8 mouse cellular contexts compared by ENCODE assay signal in the genomic region with DNA sequence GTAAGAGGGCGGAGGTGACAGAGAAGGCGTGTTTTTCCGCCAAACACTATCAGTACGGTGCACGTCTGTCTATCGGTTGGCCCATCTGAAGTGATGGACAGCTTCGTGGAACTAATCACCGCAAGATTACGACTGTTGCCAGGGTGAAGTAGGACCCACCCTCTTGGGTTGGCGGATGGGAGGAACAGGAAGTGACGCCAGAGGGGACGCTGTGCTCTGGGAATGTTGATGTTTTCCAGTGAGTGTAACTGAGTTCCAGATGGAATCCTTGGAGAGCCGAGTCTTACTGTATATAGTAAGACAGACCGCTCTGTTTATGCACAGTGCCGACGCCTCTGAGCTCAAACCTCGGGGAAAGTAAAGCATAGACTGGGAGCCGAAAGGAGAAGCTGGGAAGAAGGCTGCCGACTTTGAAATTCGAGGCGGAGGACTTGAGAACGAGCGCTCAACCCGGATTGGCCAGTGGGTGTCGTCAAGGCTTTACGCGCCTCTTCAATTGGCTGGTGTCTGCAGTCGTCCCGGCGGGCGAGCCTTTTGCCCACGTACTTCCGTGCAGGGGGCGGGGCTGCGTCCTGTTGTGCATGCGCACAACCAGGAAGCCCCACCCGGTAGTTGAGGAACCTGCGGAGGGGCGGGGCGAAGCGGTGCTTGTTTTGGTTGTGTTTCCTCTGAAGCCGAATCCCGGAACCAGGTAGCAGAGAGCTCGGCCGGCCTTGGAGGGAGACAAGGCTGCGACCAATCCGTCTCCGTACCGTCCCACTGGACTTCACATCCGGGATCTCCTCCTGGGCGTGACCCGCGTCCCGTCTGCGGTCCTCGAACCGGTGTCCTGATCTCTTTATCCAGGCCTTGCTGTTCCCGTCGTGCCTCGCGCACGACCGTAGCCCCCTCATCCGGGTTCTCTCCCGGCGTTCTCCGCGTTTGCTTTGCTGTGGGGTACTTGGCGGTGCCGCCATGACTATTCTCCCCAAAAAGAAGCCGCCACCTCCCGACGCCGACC. TPM values are rescaled to one million over a fixed set of nuclear protein-coding genes. Genes with fewer than 3 reads are reported as not detected.
DNase-seq lines count a peak whose midpoint lies in the region; ATAC-seq and TF ChIP-seq lines count a peak whose summit lies in the region.

TSS of gene Otud5 (plus strand) at position 202 of the 1,000 bp plus-strand sequence.

- H3K27ac ChIP-seq in forebrain, embryonic 10.5 days, result peak within 1 kb of the TSS; percentile 90
- H3K27ac ChIP-seq in heart, embryonic 15.5 days, result peak within 1 kb of the TSS; percentile 93
- peak within 1 kb of the TSS; percentile 95 for H3K27ac ChIP-seq in liver, embryonic 14.5 days
- peak within 1 kb of the TSS; percentile 72 for H3K27ac ChIP-seq in neural tube, embryonic 11.5 days (ENCODE audit: low read depth, low read length)
- peak within 1 kb of the TSS; percentile 93 for H3K27ac ChIP-seq in stomach, postnatal 0 days (replicated peaks)

- H3K4me1 ChIP-seq in forebrain, embryonic 10.5 days, result peaks cover 13% of the 10 kb centered on the region
- H3K4me1 ChIP-seq in heart, embryonic 15.5 days (replicated peaks), result 0 out of 2 replicates have a peak, but pooled peaks cover 11% of the 10 kb centered on the region
- peaks cover 22 to 37% of the 10 kb centered on the region in 2 experiments for H3K4me1 ChIP-seq in liver, embryonic 14.5 days (replicated peaks; ENCODE audit: control insufficient read depth in 2 of 2, insufficient read depth in 2 of 2, low read length in 1 of 2)
- peaks cover 3% of the 10 kb centered on the region; the same call in 1 of the 2 replicates for H3K4me1 ChIP-seq in neural tube, embryonic 11.5 days (ENCODE audit: control insufficient read depth, insufficient read depth, low read length)
- no peaks in the 10 kb centered on the region for H3K4me1 ChIP-seq in stomach, postnatal 0 days (replicated peaks; ENCODE audit: control insufficient read depth, insufficient read depth)

- peak; percentile 71 for TF ChIP-seq EP300 in liver, embryonic 14.5 days (IDR thresholded peaks at IDR 0.05; ENCODE audit: low read depth)
- no peak for TF ChIP-seq EP300 in stomach, postnatal 0 days (optimal IDR thresholded peaks at IDR 0.05)

- peak; percentile 96 for ATAC-seq in heart, embryonic 15.5 days (replicated peaks; ENCODE audit: insufficient number of reproducible peaks, insufficient read depth, low FRiP score, low read depth)
- peak; percentile 89 for ATAC-seq in liver, embryonic 14.5 days (ENCODE audit: insufficient read depth)
- peak; percentile 98 for ATAC-seq in neural tube, embryonic 11.5 days (ENCODE audit: insufficient read depth, low FRiP score, low TSS enrichment)
- ATAC-seq in stomach, postnatal 0 days (ENCODE audit: low FRiP score, low TSS enrichment), result peak; percentile 97

- H3K4me3 ChIP-seq in forebrain, embryonic 10.5 days, result peak within 1 kb of the TSS; percentile 81
- peak within 1 kb of the TSS; percentile 78 for H3K4me3 ChIP-seq in heart, embryonic 15.5 days
- H3K4me3 ChIP-seq in liver, embryonic 14.5 days (ENCODE audit: insufficient read depth in 1 of 2, low read depth in 2 of 2, low read length in 2 of 2), result peak within 1 kb of the TSS; percentile 80 to 88
- H3K4me3 ChIP-seq in neural tube, embryonic 11.5 days (ENCODE audit: low read depth, low read length), result peak within 1 kb of the TSS; percentile 74
- peak within 1 kb of the TSS; percentile 63 for H3K4me3 ChIP-seq in stomach, postnatal 0 days (ENCODE audit: low read depth, low read length)

- H3K27me3 ChIP-seq in forebrain, embryonic 10.5 days (ENCODE audit: poor library complexity, severe bottlenecking), result no peaks in the 10 kb centered on the region
- H3K27me3 ChIP-seq in heart, embryonic 15.5 days, result no peaks in the 10 kb centered on the region
- no peaks in the 10 kb centered on the region for H3K27me3 ChIP-seq in liver, embryonic 14.5 days (ENCODE audit: control insufficient read depth, insufficient read depth, low read length)
- H3K27me3 ChIP-seq in neural tube, embryonic 11.5 days (ENCODE audit: control insufficient read depth, insufficient read depth, low read length), result no peaks in the 10 kb centered on the region
- H3K27me3 ChIP-seq in stomach, postnatal 0 days (ENCODE audit: control insufficient read depth, insufficient read depth, low read length), result no peaks in the 10 kb centered on the region

- WGBS in forebrain, embryonic 10.5 days, result 17% methylated on average over 74 of the region's 74 CpGs
- WGBS in heart, embryonic 15.5 days, result 12% methylated on average over 74 of the region's 74 CpGs
- WGBS in liver, embryonic 14.5 days (ENCODE audit: insufficient replicate concordance), result 10% methylated on average over 74 of the region's 74 CpGs
- 19% methylated on average over 66 of the region's 74 CpGs for WGBS in neural tube, embryonic 11.5 days
- 18% methylated on average over 66 of the region's 74 CpGs for WGBS in stomach, postnatal 0 days

- 0 out of 2 replicates have a peak, but pooled peaks cover 4% of the 10 kb centered on the region for H3K9me3 ChIP-seq in forebrain, embryonic 10.5 days
- no peaks in the 10 kb centered on the region for H3K9me3 ChIP-seq in heart, embryonic 15.5 days (replicated peaks)
- H3K9me3 ChIP-seq in liver, embryonic 14.5 days (ENCODE audit: control insufficient read depth, low read length), result no peaks in the 10 kb centered on the region
- H3K9me3 ChIP-seq in neural tube, embryonic 11.5 days (ENCODE audit: control insufficient read depth, low read length), result no peaks in the 10 kb centered on the region
- no peaks in the 10 kb centered on the region for H3K9me3 ChIP-seq in stomach, postnatal 0 days (ENCODE audit: control insufficient read depth, low read length)

- peak within 1 kb of the TSS; percentile 68 for H3K4me2 ChIP-seq in heart, embryonic 15.5 days
- peak within 1 kb of the TSS; percentile 74 for H3K4me2 ChIP-seq in liver, embryonic 14.5 days (ENCODE audit: low read depth)
- H3K4me2 ChIP-seq in neural tube, embryonic 11.5 days (ENCODE audit: low read depth), result peak within 1 kb of the TSS; percentile 67
- H3K4me2 ChIP-seq in stomach, postnatal 0 days (replicated peaks; ENCODE audit: low read depth), result peak within 1 kb of the TSS; percentile 64

- H3K36me3 ChIP-seq in forebrain, embryonic 10.5 days (replicated peaks), result peaks cover 8% of the 10 kb centered on the region; the same call in 1 of the 2 replicates
- no peaks in the 10 kb centered on the region for H3K36me3 ChIP-seq in heart, embryonic 15.5 days
- H3K36me3 ChIP-seq in liver, embryonic 14.5 days (replicated peaks; ENCODE audit: control insufficient read depth, insufficient read depth, low read depth), result peaks cover 3% of the 10 kb centered on the region; the same call in 1 of the 2 replicates
- no peaks in the 10 kb centered on the region for H3K36me3 ChIP-seq in neural tube, embryonic 11.5 days (ENCODE audit: control insufficient read depth, insufficient read depth, low read length)
- H3K36me3 ChIP-seq in stomach, postnatal 0 days (ENCODE audit: control insufficient read depth, insufficient read depth, low read length), result no peaks in the 10 kb centered on the region

- peak within 1 kb of the TSS; percentile 79 for H3K9ac ChIP-seq in heart, embryonic 15.5 days
- peak within 1 kb of the TSS; percentile 89 for H3K9ac ChIP-seq in liver, embryonic 14.5 days (replicated peaks)
- H3K9ac ChIP-seq in neural tube, embryonic 11.5 days (ENCODE audit: low read length), result peak within 1 kb of the TSS; percentile 77
- peak within 1 kb of the TSS; percentile 79 for H3K9ac ChIP-seq in stomach, postnatal 0 days (ENCODE audit: low read length)

- peak; percentile 89 to 92 for DNase-seq in CD8-positive naive resting alpha-beta T cell, adult 2 months (ENCODE audit: low read depth in 2 of 2, low spot score in 2 of 2)
- DNase-seq in c-Kit-positive CD71-negative TER-119-negative erythroid progenitor cells, embryonic 14.5 days (ENCODE audit: low read depth), result peak; percentile 87
- DNase-seq in forebrain, embryonic 10.5 days (ENCODE audit: extremely low spot score, low spot score), result peak; percentile 93
- peak; percentile 96 to 98 for DNase-seq in kidney, postnatal 25 days
- peak; percentile 92 to 94 (median 94) for DNase-seq in liver, embryonic 14.5 days (ENCODE audit: low read depth in 3 of 3, low spot score in 3 of 3)
- DNase-seq in neural tube, embryonic 11.5 days (ENCODE audit: low spot score), result peak; percentile 92
- peak; percentile 95 for DNase-seq in stomach, postnatal 0 days (ENCODE audit: low spot score)

- TF ChIP-seq CTCF in liver, embryonic 14.5 days (IDR thresholded peaks at IDR 0.05; ENCODE audit: low read depth), result no peak
- TF ChIP-seq CTCF in stomach, postnatal 0 days (IDR thresholded peaks at IDR 0.05; ENCODE audit: low read depth), result no peak

RNA-seq across cellular contexts. Expression of gene Otud5, which starts in this region (rescaled TPM):
- polyA plus RNA-seq in forebrain, embryonic 10.5 days (2016; fragmentation: Nextera tagmentation; extraction: Ambion mirVana), result 40.3 and 40.8 TPM in 2 replicates
- 24.7 and 31.7 TPM in 2 replicates for polyA plus RNA-seq in heart, embryonic 15.5 days (2015; fragmentation: Nextera tagmentation; extraction: Ambion mirVana)
- polyA plus RNA-seq in liver, embryonic 14.5 days (2012; rRNA removed), result 30.0 and 30.4 TPM in 2 replicates
- 26.9 and 28.8 TPM in 2 replicates for polyA plus RNA-seq in liver, embryonic 14.5 days (2014; fragmentation: Nextera tagmentation; extraction: Ambion mirVana)
- 35.9 and 40.8 TPM in 2 replicates for polyA plus RNA-seq in neural tube, embryonic 11.5 days (2014; fragmentation: Nextera tagmentation; extraction: Ambion mirVana)
- polyA plus RNA-seq in stomach, postnatal 0 days (2015; fragmentation: Nextera tagmentation; extraction: Ambion mirVana), result 21.2 and 22.0 TPM in 2 replicates

Comparison
In these comparisons a context has a peak if more than half of its experiments do, and no peak if none do; other contexts are left out.
1. Peak in every context shown above with its lines: DNase-seq, ATAC-seq, H3K4me3 ChIP-seq and H3K27ac ChIP-seq.